Mouse (Mus musculus) liver, adult 2 months (tissue): ENCODE measurements around the gene Snd1.
"Not testable (repeated sequence)": the region's sequence is repeated elsewhere in the genome, so short reads cannot be mapped to it uniquely, and the experiment has no call there.

Experiments used
- CTCF ChIP-seq: fragments of 200-500 bp; IDR thresholded peaks from 2 replicates; pipeline ENCODE4 v1.5.1; 2011; ENCODE audit warnings: low read depth, low read length, control low read depth
- POLR2A ChIP-seq: fragments of 200-500 bp; IDR thresholded peaks from 2 replicates; pipeline ENCODE4 v1.6.1; 2011; ENCODE audit warnings: low read length, control low read depth; ENCODE audit not compliant: insufficient read depth; ENCODE audit errors: extremely low read depth

GRCm38 (mm10) chr6:28927987-28928386, 453.0 kb downstream of the Snd1 start:
- TF ChIP-seq POLR2A, CTCF: not testable (repeated sequence)
